Mouse (Mus musculus) liver, embryonic 14.5 days (tissue): ENCODE data around the gene B230104I21Rik.

Source experiments
- CTCF ChIP-seq: IDR thresholded peaks from 2 replicates; pipeline ENCODE4 v1.5.1; 2016; ENCODE audit warnings: antibody characterized with exemption, low read depth, control low read depth
- EP300 ChIP-seq: IDR thresholded peaks from 2 replicates; pipeline ENCODE4 v1.6.1; 2016; ENCODE audit warnings: antibody characterized with exemption, low read depth

DNA sequence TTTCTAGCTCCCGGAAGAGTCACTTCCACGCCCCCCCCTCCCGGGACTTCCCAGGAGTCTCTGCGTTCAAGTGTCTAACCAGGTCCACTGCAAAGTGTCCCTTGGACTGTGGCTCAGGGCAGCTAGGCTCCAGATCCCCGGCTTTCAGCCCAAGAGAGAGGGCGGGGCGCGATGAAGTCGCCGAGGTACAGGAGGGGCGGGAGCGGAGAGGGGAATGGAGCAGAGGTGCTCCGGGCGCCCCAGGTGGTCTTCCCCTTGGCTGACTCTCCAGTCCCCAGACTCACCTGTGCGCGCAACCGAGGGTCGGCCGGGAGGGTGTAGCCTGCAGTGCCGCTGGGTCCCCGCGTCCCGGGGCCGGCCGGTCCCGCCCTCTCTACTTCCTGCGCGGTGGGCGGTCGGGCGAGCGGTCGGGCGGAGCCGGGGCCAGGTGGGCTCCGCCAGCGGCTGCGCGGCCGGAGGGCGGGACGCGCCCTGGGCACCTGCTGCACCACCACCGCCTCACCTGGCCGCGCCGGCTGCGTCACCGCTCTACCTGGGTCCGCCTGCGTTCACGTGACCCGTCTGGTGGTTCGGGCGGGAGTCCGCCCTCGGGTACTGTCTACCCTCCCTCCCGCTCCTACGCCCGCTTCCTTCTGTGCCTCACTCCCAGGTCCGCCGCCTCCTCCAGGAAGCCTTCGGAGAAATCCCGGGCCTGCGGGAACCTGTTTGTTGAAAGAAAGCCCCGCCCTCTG lies 36.2 kb upstream of the B230104I21Rik start:
- TF ChIP-seq CTCF (no peak), EP300 (no peak)
